Mouse (Mus musculus) CD4-positive helper T cell, adult 2 months (primary cell): Measurements from ENCODE around the gene Zfp507.

Experiments used
- DNase-seq: peaks from one replicate; pipeline ENCODE4 v3.0.0-alpha.2; 2012; ENCODE audit warnings: low read depth, missing footprints, low spot score

Gene Zfp507

DNA sequence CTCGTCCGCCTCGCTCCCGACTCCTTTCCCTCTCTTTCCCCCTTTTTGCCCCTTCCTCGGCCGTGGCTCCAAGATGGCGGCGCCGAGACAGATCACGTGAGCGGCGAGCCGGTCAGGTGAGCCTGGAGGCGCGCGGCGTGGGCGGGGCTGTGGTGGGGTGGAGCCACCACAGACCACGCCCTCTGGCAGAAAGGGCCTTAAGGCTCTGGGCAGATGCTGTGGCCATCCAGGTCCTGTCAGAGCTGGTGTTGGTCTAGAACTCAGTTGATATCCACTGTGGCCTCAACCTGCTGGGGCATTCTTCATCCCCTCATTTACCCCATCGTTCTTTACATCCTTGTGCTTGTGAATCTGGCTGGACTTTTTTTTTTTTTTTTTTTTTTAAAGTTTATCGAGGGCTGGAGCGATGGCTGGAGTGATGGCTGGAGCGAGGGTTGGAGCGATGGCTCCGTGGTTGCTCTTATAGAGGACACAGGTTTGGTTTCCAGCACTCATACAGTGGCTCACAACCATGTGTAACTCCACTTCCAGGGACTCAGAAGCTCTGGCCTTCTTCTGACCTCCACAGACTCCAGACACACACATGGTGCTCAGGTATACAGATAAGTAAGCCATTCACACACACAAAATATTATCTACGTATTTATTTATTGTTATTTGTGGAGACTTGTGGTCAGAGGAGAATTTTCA is at the start of gene Zfp507:
Gene Zfp507, minus strand, starts transcription at position 98 of the 690 bp plus-strand sequence.
- peak; percentile 91 for DNase-seq

DNA sequence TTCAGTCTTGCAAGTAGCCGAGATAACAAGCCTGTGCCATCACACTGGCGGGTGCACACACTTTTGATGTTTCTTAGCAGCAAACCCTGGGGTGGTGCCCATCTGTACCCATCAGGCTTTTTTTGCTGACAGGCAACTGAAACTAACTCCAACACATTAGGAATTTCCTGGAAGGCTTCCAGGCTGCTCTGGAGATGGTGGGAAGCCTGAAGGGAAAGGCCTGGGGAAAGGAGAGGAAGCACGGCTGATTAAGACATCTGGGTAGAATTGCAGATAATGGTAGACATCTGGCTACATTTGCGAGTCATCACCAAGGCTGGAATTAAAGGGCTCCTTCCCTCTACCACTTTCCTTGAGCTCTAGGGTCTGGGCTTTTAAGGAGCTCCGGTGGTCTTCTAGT is 47.6 kb upstream of the Zfp507 start:
- no peak for DNase-seq

DNA sequence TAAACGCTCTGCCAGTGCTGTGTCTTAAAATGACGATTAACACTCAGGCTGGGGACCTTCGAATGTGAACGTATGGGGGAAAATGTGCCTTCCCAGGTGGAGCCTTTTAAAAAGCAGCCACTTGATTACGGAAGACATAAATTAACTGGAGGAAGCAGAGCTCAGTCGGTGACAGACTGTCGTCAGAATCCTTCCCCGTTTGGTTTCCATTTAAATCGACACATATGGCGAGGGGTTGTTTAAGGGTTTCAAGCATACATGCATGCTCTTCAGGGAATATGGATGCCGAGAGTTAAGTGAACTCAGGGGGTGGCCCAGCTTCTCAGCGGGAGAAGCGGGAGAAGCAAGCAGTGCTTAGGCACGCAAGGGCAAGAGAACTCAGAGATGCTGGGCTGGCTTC is 45.7 kb upstream of the Zfp507 start:
- no peak for DNase-seq

DNA sequence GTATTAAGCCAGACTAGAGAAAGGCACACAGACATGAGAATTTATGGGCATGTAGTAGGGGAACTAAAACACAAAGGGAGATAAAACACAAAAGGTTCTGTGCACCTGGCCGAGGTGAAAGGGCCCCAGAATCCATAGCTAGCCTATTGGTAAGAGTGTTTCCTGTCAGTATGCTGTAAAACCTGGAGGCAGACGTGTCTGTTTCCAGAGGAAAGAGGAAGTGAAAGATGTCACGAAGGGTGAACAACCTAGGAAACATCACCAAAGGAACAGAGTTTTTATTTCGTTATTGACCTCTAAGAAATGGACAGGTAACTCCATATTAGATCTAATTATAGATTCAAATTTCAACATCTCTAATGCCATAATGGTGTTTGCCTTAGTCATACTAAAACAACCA is 37.7 kb upstream of the Zfp507 start:
- no peak for DNase-seq

DNA sequence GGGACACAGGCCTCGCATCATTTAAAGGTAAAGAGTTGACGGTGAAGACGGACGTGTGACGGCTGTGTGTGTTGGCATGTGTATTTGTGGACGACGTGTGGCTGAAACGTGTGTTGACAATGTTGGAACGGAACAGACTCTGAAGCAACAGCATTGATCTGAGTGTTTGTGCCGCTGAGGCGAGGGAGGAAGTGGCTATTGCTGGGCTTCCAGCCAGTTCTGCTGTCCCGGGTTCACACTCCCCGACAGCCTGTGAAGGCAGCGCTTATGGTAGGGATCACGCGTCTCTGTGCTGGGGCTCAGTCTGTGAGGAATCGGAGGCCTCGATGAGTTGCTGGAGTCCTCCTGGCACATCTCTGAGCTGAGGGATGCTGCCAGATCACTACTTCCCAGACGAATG is 34.0 kb upstream of the Zfp507 start:
- no peak for DNase-seq

DNA sequence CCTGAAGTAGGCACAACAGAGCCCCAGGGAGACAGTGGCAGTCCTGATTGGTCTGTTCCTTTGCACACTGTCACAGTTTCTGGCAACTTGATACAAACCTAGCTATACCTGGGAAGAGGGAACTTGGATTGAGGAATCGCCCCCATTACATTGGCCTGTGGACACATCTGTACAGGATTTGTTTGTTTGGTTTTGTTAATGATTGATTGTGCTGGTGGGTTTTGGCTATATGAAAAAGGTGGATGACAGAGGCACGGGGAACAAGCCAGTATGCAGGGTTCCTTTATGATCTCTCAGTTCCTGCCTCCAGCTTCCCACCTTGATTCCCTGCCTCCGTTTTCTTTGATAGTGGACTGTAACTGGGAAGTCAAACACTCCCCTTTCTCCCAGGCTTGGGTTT is 33.6 kb upstream of the Zfp507 start:
- DNase-seq, result no peak

DNA sequence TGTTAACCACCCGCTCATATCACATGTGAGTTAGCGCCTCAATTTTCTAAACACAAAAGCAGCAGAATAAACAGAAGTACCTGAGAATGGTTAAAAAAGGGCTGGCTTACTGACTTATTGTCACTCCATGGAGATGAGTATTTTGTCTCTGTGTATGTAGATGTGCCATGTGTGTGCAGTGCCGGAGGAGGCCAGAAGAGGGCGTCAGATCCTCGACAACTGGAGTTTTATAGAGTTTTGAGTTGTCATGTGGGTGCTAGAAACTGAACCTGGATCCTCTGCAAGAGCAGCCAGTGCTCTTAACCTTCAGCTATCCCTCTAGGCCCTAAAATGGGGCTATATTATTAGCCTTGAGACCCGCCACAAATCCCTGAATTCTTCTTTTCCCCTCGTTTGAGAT is 27.3 kb upstream of the Zfp507 start:
- no peak for DNase-seq

DNA sequence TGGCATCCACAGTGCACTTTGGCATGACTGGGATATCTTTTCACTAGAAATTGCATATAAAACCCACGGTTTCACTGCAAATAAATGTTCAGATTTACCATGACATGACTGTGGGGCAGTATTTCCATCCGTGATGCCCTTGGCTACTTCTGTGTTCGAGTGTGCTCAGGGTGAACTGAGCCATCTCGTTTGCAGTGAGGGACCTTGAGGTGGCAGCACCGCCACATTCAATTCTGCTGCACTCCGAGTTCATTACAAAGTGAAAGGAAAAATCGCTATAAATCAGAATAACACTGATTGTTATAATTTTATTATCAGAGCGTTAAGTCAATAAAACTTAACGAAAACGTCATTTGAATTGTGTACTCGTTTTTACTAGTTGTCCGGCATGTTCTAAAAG is 21.1 kb upstream of the Zfp507 start:
- no peak for DNase-seq

DNA sequence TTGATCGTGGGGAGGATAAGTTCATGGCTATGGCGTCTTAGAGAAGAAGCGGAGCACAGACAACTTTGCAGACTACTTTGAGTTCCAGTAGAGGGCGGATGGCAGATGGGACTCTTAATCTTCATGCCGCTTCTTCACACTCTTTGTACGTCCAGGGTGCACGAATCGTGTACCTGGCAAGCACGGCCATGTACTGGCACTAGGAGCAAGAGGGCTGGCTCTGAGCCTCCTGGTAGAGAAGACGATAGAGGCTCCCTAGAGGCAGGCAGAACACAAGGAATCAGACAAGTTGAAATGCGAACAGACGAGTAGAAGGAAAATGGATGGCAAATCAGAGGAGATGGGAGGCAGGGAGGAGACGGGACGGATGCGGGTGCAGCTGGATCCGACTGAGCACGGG is 19.5 kb upstream of the Zfp507 start:
- no peak for DNase-seq

DNA sequence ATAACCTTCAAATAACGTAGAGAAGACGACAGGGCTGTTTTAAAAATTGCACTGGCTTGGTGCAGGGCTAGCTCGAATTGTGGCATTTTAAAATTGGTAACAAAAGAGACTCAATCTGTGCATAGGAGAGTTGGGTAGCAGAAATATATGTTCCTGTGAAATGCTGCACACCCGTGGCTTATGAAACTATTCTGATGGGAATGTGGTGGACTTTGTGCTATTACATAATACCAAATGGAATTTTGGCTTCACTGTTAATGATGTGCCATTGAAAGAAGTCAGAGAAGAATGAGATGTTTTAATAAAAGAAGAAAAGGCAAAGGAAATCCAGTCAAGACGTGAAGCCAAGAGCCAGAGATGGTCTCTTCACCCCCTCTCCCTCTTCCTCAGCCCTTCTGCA is 18.6 kb upstream of the Zfp507 start:
- no peak for DNase-seq

DNA sequence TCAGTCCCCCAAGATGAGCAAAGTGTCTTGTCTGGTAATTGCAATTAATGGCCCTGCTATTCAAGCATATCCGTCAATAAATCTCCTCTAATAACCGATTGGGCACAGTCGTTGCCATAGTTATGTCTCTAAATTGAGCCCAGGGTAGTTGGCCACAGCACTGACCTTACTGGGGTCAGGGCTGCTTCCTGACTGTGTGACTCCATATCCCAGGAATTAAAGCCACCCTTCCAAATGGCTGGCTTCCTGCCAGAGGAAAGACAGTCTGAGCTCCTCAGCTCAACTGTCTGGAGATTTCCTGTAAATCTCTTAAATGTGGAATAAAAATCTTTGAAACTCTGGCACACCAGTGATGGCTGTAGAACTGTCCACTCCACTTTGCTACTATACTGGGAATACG is 16.7 kb upstream of the Zfp507 start:
- DNase-seq, result no peak

DNA sequence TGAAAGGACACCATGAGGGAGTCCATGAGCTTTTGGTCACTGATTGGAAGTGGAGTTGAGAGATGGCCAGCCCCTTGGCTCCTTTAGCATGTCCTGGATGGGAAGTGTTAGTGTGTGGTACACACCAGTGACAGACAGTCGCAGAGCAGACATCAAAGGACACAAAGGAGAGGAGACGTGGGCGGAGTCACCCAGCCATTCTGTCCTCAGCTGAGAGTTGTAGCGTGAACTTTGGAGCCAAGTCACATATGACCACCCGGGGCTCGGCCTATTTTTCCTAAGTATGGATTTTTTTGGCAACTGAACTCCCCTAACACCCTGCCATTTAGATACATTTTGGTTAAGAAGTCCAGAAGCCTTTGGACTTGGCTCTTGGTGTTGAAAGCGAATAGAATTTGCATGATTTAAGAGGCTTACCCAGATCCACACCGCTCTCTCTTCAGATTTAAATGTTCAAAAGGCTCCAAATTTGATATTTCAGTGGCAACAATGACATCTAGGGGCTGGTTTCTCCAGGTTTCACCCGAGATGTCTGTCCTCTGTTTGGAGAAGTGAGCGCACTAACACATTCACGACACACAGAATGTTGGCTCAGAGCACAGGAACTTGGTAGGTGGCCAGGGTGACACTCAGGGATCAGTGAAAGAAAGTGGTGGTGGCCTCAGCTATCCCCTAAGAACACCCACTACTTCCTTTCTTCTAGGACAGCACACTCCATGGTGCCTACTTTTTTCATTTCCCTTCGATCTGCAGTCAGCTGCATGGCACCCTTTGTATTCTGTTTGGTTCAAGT is 12.2 kb upstream of the Zfp507 start:
- DNase-seq, result no peak

DNA sequence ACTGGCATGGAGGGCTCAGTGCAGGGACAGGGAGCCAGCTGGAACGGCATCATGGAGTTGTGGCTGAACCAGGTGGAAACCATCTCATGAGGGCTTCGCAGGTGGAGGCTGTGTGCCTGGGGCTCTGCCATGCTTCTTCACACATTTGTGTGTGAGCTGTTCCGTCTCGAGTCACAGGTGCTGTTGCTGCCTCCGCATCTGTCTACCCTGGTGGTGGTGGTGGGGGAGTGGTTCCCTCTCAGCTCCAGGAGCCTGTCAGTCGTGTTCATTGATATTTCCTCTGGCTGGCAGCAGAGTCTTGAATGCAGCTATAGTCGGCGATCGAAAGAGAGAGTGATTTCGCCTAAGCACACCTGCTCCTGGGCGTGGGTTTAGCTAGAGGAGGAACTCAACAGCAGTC is 10.5 kb upstream of the Zfp507 start:
- no peak for DNase-seq

DNA sequence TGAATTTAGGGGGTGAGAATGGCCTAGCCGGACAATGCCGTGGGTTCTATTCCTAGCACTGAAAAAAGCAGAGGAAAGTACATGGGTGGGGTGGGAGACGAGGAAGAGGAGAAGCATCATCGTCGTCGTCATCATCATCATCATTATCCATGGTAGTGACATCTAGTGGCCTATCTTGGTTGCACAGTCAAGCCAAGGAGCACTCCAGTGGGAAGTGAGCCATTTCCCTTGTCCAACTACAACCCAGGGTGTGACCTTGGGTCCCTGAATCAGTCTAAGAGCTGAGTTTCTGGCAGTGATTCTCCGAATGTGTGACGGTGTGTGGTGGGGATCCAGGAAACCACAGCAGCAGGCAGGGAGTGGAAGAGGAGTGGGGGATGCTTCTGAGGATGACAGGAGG is 7.9 kb upstream of the Zfp507 start:
- no peak for DNase-seq

DNA sequence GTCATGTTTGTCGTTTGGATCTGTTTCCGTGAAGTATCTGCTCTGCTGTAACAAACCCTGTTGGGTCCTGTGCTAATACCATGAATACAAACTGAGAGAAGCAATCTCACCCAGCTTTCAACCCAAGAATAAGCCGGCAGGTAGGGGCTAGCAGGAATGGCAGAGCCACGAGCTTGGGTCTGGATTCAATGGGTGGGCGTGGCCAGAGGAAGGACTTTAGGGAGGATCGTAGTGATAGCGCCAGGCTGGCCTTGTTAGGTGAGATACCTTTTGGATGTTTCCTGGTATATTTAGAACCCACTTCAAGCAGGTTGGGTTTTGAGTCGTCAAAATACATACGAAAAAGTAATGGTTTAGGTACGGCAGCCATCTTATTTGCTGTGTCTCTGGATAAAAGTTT is 1.4 kb upstream of the Zfp507 start:
- DNase-seq, result no peak

DNA sequence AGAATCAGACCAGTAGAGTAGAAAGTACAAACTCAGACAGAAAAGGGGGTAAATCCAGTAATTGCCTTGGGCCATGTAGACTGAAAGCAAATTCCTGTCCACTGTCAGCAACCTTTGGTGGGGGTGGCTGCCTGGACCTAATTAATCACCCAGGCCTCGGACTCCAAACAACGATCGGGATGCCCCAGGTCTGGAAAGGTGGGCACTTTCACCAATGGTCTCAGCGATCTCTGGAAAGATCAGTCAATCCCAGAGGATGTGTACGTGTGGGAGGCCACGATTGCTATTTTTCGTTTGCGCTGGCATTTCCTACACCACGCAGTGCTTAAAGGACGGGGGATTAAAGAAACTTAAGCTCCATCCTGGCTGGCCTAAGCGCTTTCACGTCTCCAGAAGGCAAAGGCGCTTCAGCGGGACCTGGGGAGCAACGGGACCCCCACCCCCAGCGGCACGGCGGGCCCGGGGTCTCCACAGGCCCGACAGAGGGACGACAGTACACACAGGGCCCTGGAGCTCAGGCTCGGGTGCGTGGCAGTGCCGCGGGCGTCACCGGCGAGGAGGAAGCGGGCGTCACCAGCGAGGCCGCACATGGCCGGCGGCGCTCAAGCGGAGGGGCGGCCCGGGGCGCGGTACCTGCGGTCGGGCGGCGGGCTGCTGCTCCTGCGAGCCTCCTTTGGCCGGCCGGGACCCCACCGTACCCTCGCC is 450 bp downstream of the Zfp507 start:
- DNase-seq, result no peak

DNA sequence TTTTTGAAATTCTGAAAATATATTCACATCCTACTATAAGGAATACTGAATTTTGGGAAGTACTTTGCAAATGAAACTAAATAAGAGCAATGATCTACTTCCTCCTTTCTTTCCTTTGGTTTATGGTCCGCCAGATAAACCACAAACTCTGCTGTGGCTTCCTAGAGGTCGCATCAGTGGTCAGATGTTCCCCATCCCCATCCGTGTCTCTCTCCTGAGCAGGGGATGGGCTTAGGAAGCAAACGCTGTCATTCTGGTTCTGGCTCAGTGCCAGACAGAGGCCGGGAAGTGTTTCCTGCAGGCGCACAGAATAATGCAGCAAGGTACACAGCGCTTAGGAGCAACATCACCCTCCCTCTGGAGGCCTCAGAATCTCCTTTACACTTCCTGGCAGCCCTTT is 6.7 kb downstream of the Zfp507 start:
- no peak for DNase-seq

DNA sequence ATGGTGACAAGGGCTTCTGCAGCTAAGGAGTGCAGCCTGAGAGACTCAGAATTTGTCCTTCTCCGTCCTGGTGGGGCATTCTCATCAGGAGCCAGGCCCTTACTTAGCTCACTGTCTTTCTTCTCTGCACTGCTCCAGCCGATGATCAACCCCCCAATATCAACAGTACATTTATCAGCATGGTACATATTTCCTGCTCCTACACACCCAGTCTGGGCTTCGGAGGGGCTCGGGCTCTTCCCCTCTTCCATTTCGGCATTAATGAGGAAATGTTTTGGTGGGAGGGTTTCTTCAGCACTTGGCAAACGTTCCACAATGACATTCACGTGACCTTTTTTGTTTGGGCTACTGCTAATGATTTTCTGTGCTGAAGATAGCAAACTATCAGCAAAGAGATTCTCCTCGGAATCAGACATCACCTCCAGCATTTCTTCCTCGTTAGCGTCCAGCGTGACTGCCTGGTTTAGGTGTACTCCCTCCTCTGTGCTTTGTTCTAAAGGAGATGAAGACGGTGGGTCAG is 8.6 kb downstream of the Zfp507 start:
- no peak for DNase-seq

DNA sequence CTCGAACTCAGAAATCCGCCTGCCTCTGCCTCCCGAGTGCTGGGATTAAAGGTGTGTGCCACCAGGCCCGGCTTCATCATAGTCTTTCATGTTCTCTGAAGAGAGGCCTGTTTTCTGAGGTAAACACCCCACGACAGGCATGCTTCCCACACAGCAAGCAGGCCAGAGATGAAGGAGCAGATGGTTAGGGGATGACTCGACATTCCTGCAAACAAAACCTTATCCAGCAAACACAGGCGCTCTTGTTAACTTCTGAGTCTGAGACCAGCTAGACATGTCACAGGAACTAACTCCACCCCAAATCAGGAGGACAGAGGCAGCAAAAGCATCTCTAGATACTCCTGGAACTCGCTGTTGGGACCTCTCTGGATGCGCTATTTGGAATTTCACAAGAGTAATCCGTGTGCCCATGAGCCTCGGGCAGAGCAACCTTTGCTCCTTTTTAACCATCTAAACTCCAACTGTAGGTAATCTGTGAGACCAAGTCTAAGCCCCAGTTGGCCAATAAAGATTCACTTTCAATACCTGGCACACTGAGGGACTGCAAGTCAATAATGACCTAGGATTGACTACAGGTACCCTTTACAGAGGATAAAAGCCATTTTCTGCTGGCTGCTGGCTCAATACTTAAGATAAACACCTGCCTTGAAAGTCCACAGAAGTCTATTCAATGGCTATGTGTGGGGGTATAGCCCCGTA is 10.5 kb downstream of the Zfp507 start:
- DNase-seq, result no peak

DNA sequence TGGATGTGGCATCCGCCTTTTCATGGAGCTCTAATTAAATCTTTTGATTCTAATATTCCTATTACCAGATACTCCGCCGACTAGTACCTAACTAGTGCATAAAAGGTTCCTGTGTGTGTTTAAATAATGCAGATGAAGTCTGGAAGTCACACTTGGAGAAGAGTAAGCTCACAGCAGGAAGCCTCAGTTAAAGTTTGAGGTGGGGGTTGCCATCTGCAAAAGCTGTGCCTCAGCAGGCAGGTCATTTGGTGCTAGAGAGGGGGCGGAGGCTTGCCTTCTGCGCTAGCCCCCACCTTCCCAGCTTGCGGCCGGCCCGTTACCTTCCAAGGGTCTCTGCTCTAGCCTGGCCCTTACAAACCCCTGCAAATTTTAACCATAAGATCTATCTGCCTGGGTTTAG is 11.9 kb downstream of the Zfp507 start:
- DNase-seq, result no peak

DNA sequence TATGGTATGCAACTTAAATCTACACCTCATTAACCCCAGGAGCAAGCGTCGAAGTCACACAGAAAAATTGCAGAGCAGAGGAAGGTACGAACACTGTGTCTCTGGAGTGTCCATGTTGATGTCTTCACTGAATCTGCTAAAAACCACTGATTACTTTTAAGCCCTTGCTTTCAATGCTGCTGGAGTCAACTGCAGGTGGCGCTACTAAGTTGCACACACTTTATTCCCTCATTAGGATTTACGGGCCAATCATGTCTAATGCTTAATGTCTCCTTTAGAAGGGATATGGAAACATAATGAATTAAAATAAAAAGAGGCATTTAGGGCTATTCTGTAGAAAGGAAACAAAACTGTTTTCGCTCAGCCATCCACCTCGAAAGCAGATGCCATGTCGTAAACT is 12.6 kb downstream of the Zfp507 start:
- DNase-seq, result no peak

DNA sequence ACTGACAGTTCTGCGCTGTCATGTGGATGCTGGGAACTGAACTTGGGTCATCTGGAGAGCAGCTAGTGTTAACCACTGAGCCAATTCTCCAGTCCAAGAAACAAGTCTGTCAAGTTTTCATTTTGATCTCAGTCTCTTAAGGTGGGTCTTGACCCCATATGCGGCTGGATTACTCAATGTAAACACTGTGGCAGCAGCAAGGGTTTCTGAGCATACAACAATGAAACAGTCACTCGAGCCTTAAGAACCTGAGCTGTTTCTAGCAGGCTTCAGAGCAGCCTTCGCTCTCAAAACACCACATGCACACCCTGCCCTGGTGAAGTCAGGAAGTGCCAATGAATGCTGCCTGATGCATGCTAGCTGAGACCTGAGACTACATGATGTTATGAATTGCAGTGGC is 17.2 kb downstream of the Zfp507 start:
- DNase-seq, result no peak
